ENCODE assay signal across 10 mouse cellular contexts in the genomic region with DNA sequence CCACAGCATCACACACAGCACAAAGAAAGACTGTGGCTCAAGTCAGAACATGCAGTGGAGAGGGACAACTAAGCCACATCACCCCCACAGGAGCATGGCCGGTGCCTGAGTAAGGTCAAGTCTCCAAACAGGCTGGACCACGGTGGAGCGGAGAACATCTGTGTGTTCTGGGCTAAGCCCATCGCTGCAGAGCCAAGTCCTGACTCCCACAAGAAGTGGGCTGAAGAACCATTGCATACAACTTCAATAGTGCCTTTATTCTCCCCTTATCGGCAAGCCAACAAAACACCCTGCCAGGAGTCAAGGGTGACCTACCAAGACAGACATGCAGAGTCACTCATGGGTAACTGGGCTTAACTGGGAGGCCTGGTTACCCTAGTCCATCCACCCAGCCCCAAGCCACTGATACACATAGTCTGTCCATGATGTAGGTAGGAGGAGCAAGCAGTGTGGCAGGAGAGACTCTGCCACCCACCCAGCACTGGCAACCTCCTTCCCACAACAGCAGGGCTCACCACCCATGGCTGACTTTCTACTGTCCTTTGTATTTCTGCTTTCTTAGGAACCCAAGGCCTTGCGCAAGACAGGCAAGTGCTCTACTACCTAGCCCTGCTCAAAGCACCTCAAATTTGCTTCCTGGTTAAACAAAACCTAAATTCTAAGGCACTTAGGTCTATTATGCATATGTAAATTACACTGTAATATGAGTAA. TPM values are rescaled to one million over a fixed set of nuclear protein-coding genes. Genes with fewer than 3 reads are reported as not detected.
DNase-seq lines count a peak whose midpoint lies in the region; ATAC-seq lines count a peak whose summit lies in the region.
"Had no signal": no experiment of that assay in that cellular context is flagged by ENCODE, and none has a peak within 500 bp of the region (broad histone marks: within the 10 kb centered on the region; RNA-seq: fewer than 3 reads in every experiment).

No protein-coding gene starts in this region.

- H3K9ac ChIP-seq in liver, embryonic 11.5 days (ENCODE audit: low read depth, low read length): no peak overlapping the region

- H3K36me3 ChIP-seq in liver, embryonic 11.5 days (ENCODE audit: control insufficient read depth, insufficient read depth, low read length): no peaks in the 10 kb centered on the region
- H3K36me3 ChIP-seq in megakaryocyte, embryonic 14.5 days (replicated peaks; ENCODE audit: low read length): no peaks in the 10 kb centered on the region

- peaks cover 37% of the 10 kb centered on the region for H3K4me1 ChIP-seq in liver, embryonic 11.5 days (replicated peaks; ENCODE audit: control insufficient read depth, insufficient read depth, low read length)
- peaks cover 34% of the 10 kb centered on the region for H3K4me1 ChIP-seq in megakaryocyte, embryonic 14.5 days

- H3K4me2 ChIP-seq in liver, embryonic 11.5 days: no peak overlapping the region

- H3K27ac ChIP-seq in liver, embryonic 11.5 days (ENCODE audit: low read depth, low read length): peak overlapping the region; percentile 56; the same call in 1 of the 2 replicates

- peaks cover under 1% of the 10 kb centered on the region; the same call in 1 of the 2 replicates for H3K27me3 ChIP-seq in liver, embryonic 11.5 days (replicated peaks; ENCODE audit: control insufficient read depth, insufficient read depth, low read length)
- peaks cover 47% of the 10 kb centered on the region for H3K27me3 ChIP-seq in megakaryocyte, embryonic 14.5 days (replicated peaks)

- H3K4me3 ChIP-seq in liver, embryonic 11.5 days (ENCODE audit: low read depth, low read length): no peak overlapping the region
- peak overlapping the region; percentile 68 for H3K4me3 ChIP-seq in megakaryocyte, embryonic 14.5 days (replicated peaks)

- no peak for DNase-seq in frontal cortex, adult 2 months (ENCODE audit: extremely low spot score in 1 of 2, low spot score in 1 of 2)
- DNase-seq in liver, embryonic 11.5 days (ENCODE audit: low spot score): no peak
- no peak for DNase-seq in liver
- DNase-seq in thymus, adult 18-20 months: no peak
- DNase-seq in left cerebral cortex, adult 9 months (ENCODE audit: low spot score in 2 of 2): no peak

- no peaks in the 10 kb centered on the region for H3K9me3 ChIP-seq in liver, embryonic 11.5 days (ENCODE audit: control insufficient read depth, low read length)
- H3K9me3 ChIP-seq in megakaryocyte, embryonic 14.5 days: no peaks in the 10 kb centered on the region

- 73% methylated on average over 6 of the region's 6 CpGs for WGBS in liver, embryonic 11.5 days

- ATAC-seq in frontal cortex, adult (ENCODE audit: low TSS enrichment): 0 out of 2 replicates have a peak, but pooled peaks have one; percentile 31
- ATAC-seq in liver, embryonic 11.5 days (replicated peaks; ENCODE audit: low FRiP score): no peak
- peak; percentile 89 for ATAC-seq in granulocyte monocyte progenitor cell, adult 5-6 weeks (replicated peaks; ENCODE audit: poor library complexity, severe bottlenecking)
- ATAC-seq: midbrain, embryonic 16.5 days had no signal

RNA-seq across cellular contexts. Expression of gene Pald1, which starts 8.4 kb away (rescaled TPM):
- polyA plus RNA-seq in frontal cortex, adult 2 months (2012; rRNA removed): 11.6 and 13.5 TPM in 2 replicates
- 17.0 and 18.4 TPM in 2 replicates for polyA plus RNA-seq in liver, embryonic 11.5 days (2014; fragmentation: Nextera tagmentation; extraction: Ambion mirVana)
- not detected in 2 replicates for total RNA-seq in granulocyte monocyte progenitor cell, adult 5-6 weeks (2014; fragmentation: Nextera tagmentation)
- total RNA-seq in granulocyte monocyte progenitor cell, adult 5-6 weeks (2017): not detected in 2 replicates
- 0.30 TPM in 1 of 2 replicates, not detected in the other for polyA plus RNA-seq in megakaryocyte, embryonic 14.5 days (2012; ENCODE audit: insufficient read depth, low replicate concordance)

RNA-seq across cellular contexts. Expression of gene Nodal, which starts 42.8 kb away (rescaled TPM):
- polyA plus RNA-seq in frontal cortex, adult 2 months (2012; rRNA removed): 0.38 and 0.70 TPM in 2 replicates
- polyA plus RNA-seq in liver, embryonic 11.5 days (2014; fragmentation: Nextera tagmentation; extraction: Ambion mirVana): 0.84 and 0.86 TPM in 2 replicates
- not detected in 2 replicates for total RNA-seq in granulocyte monocyte progenitor cell, adult 5-6 weeks (2014; fragmentation: Nextera tagmentation)
- total RNA-seq in granulocyte monocyte progenitor cell, adult 5-6 weeks (2017): not detected in 2 replicates
- polyA plus RNA-seq in megakaryocyte, embryonic 14.5 days (2012; ENCODE audit: insufficient read depth, low replicate concordance): not detected in 2 replicates
- polyA plus RNA-seq: limb, embryonic 11.5 days had no signal
